ENCODE assay signal across 23 mouse cellular contexts in the genomic region with DNA sequence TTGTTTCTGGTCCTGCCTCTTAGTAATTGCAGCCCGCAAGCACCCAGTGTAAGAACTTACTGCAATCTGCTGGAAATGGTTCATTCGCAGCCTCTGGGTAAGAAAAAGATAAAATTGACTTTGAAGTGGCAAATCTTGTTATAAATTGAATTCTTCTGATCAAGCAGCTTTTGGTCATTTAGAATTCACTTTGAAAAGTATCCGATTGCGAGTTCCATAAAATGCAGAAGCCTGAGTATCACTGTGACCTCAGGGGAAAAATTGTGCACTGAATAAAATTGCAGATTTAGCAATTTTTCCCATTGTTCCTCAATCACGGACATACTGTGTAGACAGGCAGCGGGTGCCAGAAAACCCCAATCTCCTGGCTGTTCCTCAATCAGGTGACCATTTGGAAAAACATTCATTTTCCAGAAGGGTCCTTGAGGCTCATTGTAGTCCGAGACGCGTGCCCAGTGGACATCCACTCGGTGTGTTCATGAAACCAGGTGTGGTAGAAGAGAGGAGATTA.
"Had no signal": no experiment of that assay in that cellular context is flagged by ENCODE, and none has a peak within 500 bp of the region (broad histone marks: within the 10 kb centered on the region; RNA-seq: fewer than 3 reads in every experiment).

No protein-coding gene starts in this region.

- H3K27ac ChIP-seq: kidney, postnatal 0 days; layer of hippocampus, adult 2 months; limb, embryonic 10.5 days; limb, embryonic 13.5 days; liver, embryonic 12.5 days; liver, embryonic 15.5 days; lung, embryonic 15.5 days; neural tube, embryonic 13.5 days; stomach, embryonic 15.5 days had no signal

- H3K4me2 ChIP-seq: limb, embryonic 13.5 days; liver, embryonic 12.5 days; liver, embryonic 15.5 days; lung, embryonic 15.5 days; midbrain, embryonic 11.5 days; neural tube, embryonic 13.5 days; stomach, embryonic 15.5 days had no signal

- H3K9me3 ChIP-seq: limb, embryonic 10.5 days; limb, embryonic 13.5 days; liver, embryonic 12.5 days; liver, embryonic 15.5 days; lung, embryonic 15.5 days; megakaryocyte, embryonic 14.5 days; neural tube, embryonic 13.5 days; stomach, embryonic 15.5 days had no signal

- H3K36me3 ChIP-seq: limb, embryonic 10.5 days; limb, embryonic 13.5 days; liver, embryonic 12.5 days; liver, embryonic 15.5 days; lung, embryonic 15.5 days; neural tube, embryonic 13.5 days; stomach, embryonic 15.5 days had no signal

- H3K27me3 ChIP-seq: limb, embryonic 13.5 days; liver, embryonic 12.5 days; liver, embryonic 15.5 days; lung, embryonic 15.5 days; megakaryocyte, embryonic 14.5 days; neural tube, embryonic 13.5 days; stomach, embryonic 15.5 days had no signal

- ATAC-seq: liver, embryonic 12.5 days had no signal

- H3K4me1 ChIP-seq: liver, embryonic 12.5 days; liver, embryonic 15.5 days; lung, embryonic 15.5 days; megakaryocyte, embryonic 14.5 days; neural tube, embryonic 13.5 days; stomach, embryonic 15.5 days had no signal

- DNase-seq: kidney, adult 2 months; kidney, postnatal 25 days; layer of hippocampus, adult 9-11 months; liver; lung, adult 18-20 months; lung, postnatal 10 days; lung, postnatal 36 days; retina, postnatal 1 day; right cerebral cortex, postnatal 25 days; spleen, adult 18-20 months; thymus, postnatal 25 days had no signal

- H3K9ac ChIP-seq: limb, embryonic 13.5 days; liver, embryonic 12.5 days; liver, embryonic 15.5 days; lung, embryonic 15.5 days; neural tube, embryonic 13.5 days; stomach, embryonic 15.5 days had no signal

- H3K4me3 ChIP-seq: layer of hippocampus, adult 2 months; limb, embryonic 10.5 days; limb, embryonic 13.5 days; liver, embryonic 12.5 days; liver, embryonic 15.5 days; lung, embryonic 15.5 days; megakaryocyte, embryonic 14.5 days; myocyte; neural tube, embryonic 13.5 days; stomach, embryonic 15.5 days had no signal
